Mouse (Mus musculus) MEL (cell line): ENCODE measurements at regions not wholly inside any gene's neighbourhood (a gene's known extent, or its start where the extent isn't known, plus 50 kb on each side); places are given as distances from the start of the nearest gene placed in this dataset.

ENCODE experiments used
- CTCF ChIP-seq, 3 experiments: IDR thresholded peaks in 2 of 3; conservative IDR thresholded peaks in 1 of 3; 2 replicates each; pipeline ENCODE4 v1.5.1; 2011 to 2012; ENCODE audit warnings: low read length in 3 of 3, low read depth in 2 of 3, mild to moderate bottlenecking in 2 of 3, improper control_type of control experiment in 1 of 3, inconsistent platforms in 1 of 3, mixed read lengths in 1 of 3, moderate library complexity in 1 of 3; ENCODE audit not compliant: control insufficient read depth in 1 of 3, insufficient read depth in 1 of 3, poor library complexity in 1 of 3, severe bottlenecking in 1 of 3
- EP300 ChIP-seq, 2 experiments: IDR thresholded peaks; 2 replicates each; pipeline ENCODE4 v1.6.1; 2011; ENCODE audit warnings: improper control_type of control experiment in 2 of 2, low read length in 2 of 2, low read depth in 1 of 2, mild to moderate bottlenecking in 1 of 2
- MAX ChIP-seq: IDR thresholded peaks from 2 replicates; pipeline ENCODE4 v1.6.1; 2011; ENCODE audit warnings: low read length, improper control_type of control experiment
- MEF2A ChIP-seq: IDR thresholded peaks from 2 replicates; pipeline ENCODE4 v1.6.1; 2014; ENCODE audit warnings: low read depth, mild to moderate bottlenecking, inconsistent platforms, low read length, improper control_type of control experiment; ENCODE audit not compliant: poor library complexity, insufficient replicate concordance, severe bottlenecking; ENCODE audit errors: extremely low read depth
- TAL1 ChIP-seq: IDR thresholded peaks from 2 replicates; pipeline ENCODE4 v1.6.1; 2012; ENCODE audit warnings: mild to moderate bottlenecking, inconsistent platforms, low read length, moderate library complexity, mixed read lengths
- TCF12 ChIP-seq: IDR thresholded peaks from 2 replicates; pipeline ENCODE4 v1.6.1; 2014; ENCODE audit warnings: low read depth, mild to moderate bottlenecking, inconsistent platforms, low read length, improper control_type of control experiment, moderate library complexity
- USF2 ChIP-seq, 2 experiments: IDR thresholded peaks; 2 replicates each; pipeline ENCODE4 v1.6.1; 2011 to 2012; ENCODE audit warnings: improper control_type of control experiment in 2 of 2, low read length in 2 of 2, borderline replicate concordance in 1 of 2, inconsistent platforms in 1 of 2, low read depth in 1 of 2, mild to moderate bottlenecking in 1 of 2; ENCODE audit not compliant: insufficient read depth in 1 of 2
- ZNF384 ChIP-seq: IDR thresholded peaks from 2 replicates; pipeline ENCODE4 v1.6.1; 2012; ENCODE audit warnings: low read depth, mild to moderate bottlenecking, inconsistent platforms, low read length, improper control_type of control experiment

DNA sequence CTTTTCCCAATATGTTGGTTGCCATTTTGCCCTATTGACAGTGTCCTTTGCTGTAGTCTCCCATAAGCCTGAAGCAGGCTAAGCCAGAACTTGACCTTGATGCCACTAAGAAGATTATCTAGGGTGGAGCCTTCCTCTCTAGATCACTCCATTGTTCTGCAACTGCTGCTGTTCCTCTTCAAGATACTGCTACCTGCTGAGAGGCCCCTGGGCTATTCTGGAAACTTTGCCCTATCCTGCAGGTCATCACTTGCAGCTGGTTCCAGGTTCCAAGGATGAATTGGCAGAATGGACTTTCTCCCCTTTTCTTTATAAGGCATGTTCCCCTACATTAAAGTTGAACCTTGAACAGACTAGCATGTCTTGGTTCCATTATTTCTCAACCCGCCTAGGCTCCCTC, 110.0 kb upstream of the Hs3st5 start:
- TF ChIP-seq ZNF384: no peak
- no peak for TF ChIP-seq CTCF (IDR thresholded peaks at IDR 0.05 in 2 of 3, conservative IDR thresholded peaks at IDR 0.05 in 1 of 3; ENCODE audit: control insufficient read depth in 1 of 3, insufficient read depth in 1 of 3, low read depth in 2 of 3, low read length in 3 of 3, poor library complexity in 1 of 3, severe bottlenecking in 1 of 3)
- TF ChIP-seq USF2 (IDR thresholded peaks at IDR 0.05; ENCODE audit: borderline replicate concordance in 1 of 2, insufficient read depth in 1 of 2, low read depth in 1 of 2, low read length in 2 of 2): no peak
- TF ChIP-seq TCF12: no peak
- no peak for TF ChIP-seq EP300 (IDR thresholded peaks at IDR 0.05; ENCODE audit: low read depth in 1 of 2, low read length in 2 of 2)
- TF ChIP-seq TAL1: no peak
- TF ChIP-seq MEF2A: no peak
- no peak for TF ChIP-seq MAX
